Mouse (Mus musculus) embryonic fibroblast, embryonic 13.5 days (primary cell): ENCODE measurements at regions not wholly inside any gene's neighbourhood (a gene's known extent, or its start where the extent isn't known, plus 50 kb on each side); places are given as distances from the start of the nearest gene placed in this dataset.

Experiments used
- CTCF ChIP-seq: IDR thresholded peaks from 2 replicates; pipeline ENCODE4 v1.5.1; 2011; ENCODE audit warnings: mild to moderate bottlenecking, control low read depth, low read length, moderate library complexity, borderline replicate concordance; ENCODE audit not compliant: insufficient read depth
- POLR2A ChIP-seq: IDR thresholded peaks from 2 replicates; pipeline ENCODE4 v1.6.1; 2011; ENCODE audit warnings: low read depth, mild to moderate bottlenecking, control low read depth, low read length, moderate library complexity

DNA sequence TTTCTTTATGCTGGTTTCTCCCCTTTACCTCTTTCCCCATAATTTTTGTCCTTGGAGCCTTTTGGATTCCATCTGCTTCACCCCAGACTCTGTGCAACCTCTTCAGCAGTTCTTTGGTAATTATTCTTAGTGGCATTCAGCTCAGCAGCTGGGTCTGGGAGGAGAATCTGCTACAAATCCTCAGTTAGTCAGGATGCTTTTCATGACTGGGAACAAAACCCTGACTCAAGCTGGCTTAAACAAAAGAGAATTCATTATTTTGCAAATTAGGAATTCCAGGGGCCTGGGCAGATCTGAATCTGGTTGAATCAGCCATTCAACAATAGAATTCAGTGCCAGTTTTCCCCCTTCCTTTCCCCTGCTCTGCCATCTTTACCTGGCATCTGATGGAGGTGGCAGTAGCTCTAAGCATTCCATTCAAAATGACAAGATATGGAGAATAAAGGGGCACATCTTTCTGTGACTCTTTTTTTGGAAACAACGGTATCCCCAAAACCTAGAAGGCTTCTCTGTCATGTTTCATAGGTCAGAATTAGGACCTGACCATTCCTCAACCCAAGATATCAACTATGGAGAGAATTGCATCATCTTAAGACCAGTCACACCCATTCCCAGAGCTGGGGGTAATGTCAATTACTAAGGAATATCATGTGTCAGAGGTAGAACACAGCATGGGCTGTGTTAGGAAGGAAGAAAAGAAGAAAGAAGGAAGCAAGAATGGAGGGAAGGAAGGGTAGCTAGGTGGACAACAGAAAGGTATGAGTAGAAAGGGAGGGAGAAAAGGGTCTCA is 227.2 kb upstream of the Gm21798 start:
- TF ChIP-seq CTCF (no peak), POLR2A (no peak)
